Mouse (Mus musculus) heart, adult 2 months (tissue): ENCODE measurements around the gene Creb1. TPM values are rescaled to one million over a fixed set of nuclear protein-coding genes. Genes with fewer than 3 reads are reported as not detected.

ENCODE experiments used
- DNase-seq, 2 experiments: peaks; one replicate each; pipeline ENCODE4 v3.0.0; 2021
- H3K27ac ChIP-seq: fragments of 200-600 bp; 2 replicates; pipeline ENCODE4 v1.8.1; 2022
- H3K27me3 ChIP-seq: fragments of 200-500 bp; 2 replicates; pipeline ENCODE4 v1.6.1; 2012; ENCODE audit warnings: mild to moderate bottlenecking, low read length, inconsistent platforms, mixed read lengths; ENCODE audit not compliant: control insufficient read depth, insufficient read depth
- H3K36me3 ChIP-seq: fragments of 200-500 bp; 2 replicates; pipeline ENCODE4 v1.6.1; 2012; ENCODE audit warnings: low read length, inconsistent platforms; ENCODE audit not compliant: control insufficient read depth, insufficient read depth
- H3K4me1 ChIP-seq: fragments of 200-500 bp; 2 replicates; pipeline ENCODE4 v1.6.1; 2011; ENCODE audit warnings: low read length; ENCODE audit not compliant: control insufficient read depth, insufficient read depth
- H3K4me3 ChIP-seq: fragments of 200-600 bp; 2 replicates; pipeline ENCODE4 v1.8.1; 2022
- H3K79me2 ChIP-seq: fragments of 200-500 bp; replicated peaks from 2 replicates; pipeline ENCODE4 v1.6.1; 2012; ENCODE audit warnings: mild to moderate bottlenecking, inconsistent platforms, low read length, moderate library complexity, mixed read lengths; ENCODE audit not compliant: control insufficient read depth, insufficient read depth
- H3K9ac ChIP-seq: fragments of 200-500 bp; 2 replicates; pipeline ENCODE4 v1.6.1; 2012; ENCODE audit warnings: low read depth, mild to moderate bottlenecking, control low read depth, inconsistent platforms, low read length, mixed read lengths
- CTCF ChIP-seq: fragments of 200-600 bp; IDR thresholded peaks from 2 replicates; pipeline ENCODE4 v1.8.1; 2022; ENCODE audit warnings: antibody characterized with exemption, mild to moderate bottlenecking, moderate library complexity
- EP300 ChIP-seq: fragments of 200-500 bp; IDR thresholded peaks from 2 replicates; pipeline ENCODE4 v1.6.1; 2011; ENCODE audit warnings: low read depth, low read length, control low read depth; ENCODE audit not compliant: insufficient read depth
- POLR2A ChIP-seq: fragments of 200-500 bp; IDR thresholded peaks from 2 replicates; pipeline ENCODE4 v1.6.1; 2011; ENCODE audit warnings: mild to moderate bottlenecking, low read depth, low read length, control low read depth; ENCODE audit not compliant: insufficient read depth
- WGBS: fragments of 180-500 bp; shearing (Covaris S2); methylation state at CpG from one replicate; pipeline ENCODE4 v1.1.7; 2018; 5-methylcytosine and 5-hydroxymethylcytosine counted together
- intact Hi-C: fragments of 180-260 bp; cut with DNase I; formaldehyde crosslinking; loops from one replicate; pipeline ENCODE4 v1.15.1; 2025
- polyA plus RNA-seq: library from polyadenylated mRNA; depleted of rRNA; stranded (reverse); fragments of >200 nt; gene quantifications from 2 replicates; pipeline ENCODE4 v1.2.3, GENCODE M21; 2012
- total RNA-seq, 2 experiments: library from RNA; stranded (reverse); gene quantifications; 2 replicates each; pipeline ENCODE4 v1.2.3; 2021

Gene Creb1
- total and polyA plus RNA-seq, 3 experiments = 7.5 to 28.8 (median 25.2) TPM

- no peak overlapping the region for H3K9ac ChIP-seq
- no peaks in the 10 kb centered on the region for H3K79me2 ChIP-seq
These were observed 10.7 kb upstream of the Creb1 start for GRCm38 (mm10) chr1:64521734-64522133.

GRCm38 (mm10) chr1:64522637-64523036 lies 9.8 kb upstream of the Creb1 start:
- no peak for DNase-seq
- intact Hi-C loops = no loop called here
- H3K27me3 ChIP-seq = no peaks in the 10 kb centered on the region
- H3K27ac ChIP-seq = peak overlapping the region; percentile 78
- no peak overlapping the region for H3K9ac ChIP-seq
- H3K4me1 ChIP-seq = peaks cover 2% of the 10 kb centered on the region
- TF ChIP-seq CTCF (no peak), EP300 (no peak), POLR2A (no peak)
- H3K79me2 ChIP-seq = no peaks in the 10 kb centered on the region
- no peak overlapping the region for H3K4me3 ChIP-seq
- WGBS = 29% methylated on average over 6 of the region's 6 CpGs
- H3K36me3 ChIP-seq = peaks cover 3% of the 10 kb centered on the region

More at GRCm38 (mm10) chr1:64521734-64522133, 10.7 kb upstream of the Creb1 start:
- no peak overlapping the region for H3K4me3 ChIP-seq
- 65% methylated on average over 3 of the region's 3 CpGs for WGBS
- peak overlapping the region; percentile 78 for H3K27ac ChIP-seq
- H3K4me1 ChIP-seq = peaks cover 2% of the 10 kb centered on the region
- no peaks in the 10 kb centered on the region for H3K27me3 ChIP-seq
- TF ChIP-seq CTCF (no peak), EP300 (no peak), POLR2A (no peak)
- no peak for DNase-seq
- intact Hi-C loops = no loop called here
- peaks cover 3% of the 10 kb centered on the region for H3K36me3 ChIP-seq

- peaks cover 2% of the 10 kb centered on the region for H3K4me1 ChIP-seq
- H3K36me3 ChIP-seq = peaks cover 3% of the 10 kb centered on the region
- H3K27ac ChIP-seq = peak overlapping the region; percentile 60
- no peaks in the 10 kb centered on the region for H3K79me2 ChIP-seq
- intact Hi-C loops = no loop called here
- TF ChIP-seq POLR2A (no peak), CTCF (no peak)
- 50% methylated on average over 1 of the region's 1 CpGs for WGBS
- no peak for DNase-seq
- H3K4me3 ChIP-seq = no peak overlapping the region
- no peak overlapping the region for H3K9ac ChIP-seq
- no peaks in the 10 kb centered on the region for H3K27me3 ChIP-seq
These were observed 9.3 kb upstream of the Creb1 start for GRCm38 (mm10) chr1:64523117-64523516.

- peaks cover 2% of the 10 kb centered on the region for H3K4me1 ChIP-seq
- no peak overlapping the region for H3K27ac ChIP-seq
- H3K36me3 ChIP-seq = peaks cover 3% of the 10 kb centered on the region
- H3K79me2 ChIP-seq = no peaks in the 10 kb centered on the region
- intact Hi-C loops = no loop called here
- TF ChIP-seq POLR2A (no peak), CTCF (no peak)
- H3K4me3 ChIP-seq = no peak overlapping the region
- H3K9ac ChIP-seq = no peak overlapping the region
- no peak for DNase-seq
- 77% methylated on average over 2 of the region's 2 CpGs for WGBS
- no peaks in the 10 kb centered on the region for H3K27me3 ChIP-seq
These were observed 7.8 kb upstream of the Creb1 start for GRCm38 (mm10) chr1:64524661-64525060.

GRCm38 (mm10) chr1:64527626-64528025 lies 4.8 kb upstream of the Creb1 start:
- Histone ChIP-seq H3K36me3 (no peaks in the 10 kb centered on the region), H3K27ac (no peak overlapping the region), H3K9ac (no peak overlapping the region), H3K4me1 (peaks cover 2% of the 10 kb centered on the region), H3K4me3 (no peak overlapping the region), H3K79me2 (no peaks in the 10 kb centered on the region), H3K27me3 (no peaks in the 10 kb centered on the region)
- no peak for DNase-seq
- TF ChIP-seq EP300 (no peak), CTCF (no peak), POLR2A (no peak)
- intact Hi-C loops = no loop called here

GRCm38 (mm10) chr1:64529781-64530315 lies 2.6 kb upstream of the Creb1 start:
- TF ChIP-seq CTCF (no peak), EP300 (no peak), POLR2A (no peak)
- no peak for DNase-seq
- Histone ChIP-seq H3K9ac (no peak overlapping the region), H3K4me1 (peaks cover 2% of the 10 kb centered on the region), H3K27me3 (no peaks in the 10 kb centered on the region), H3K27ac (no peak overlapping the region), H3K79me2 (no peaks in the 10 kb centered on the region), H3K4me3 (no peak overlapping the region), H3K36me3 (peaks cover 8% of the 10 kb centered on the region)
- intact Hi-C loops = loop anchor here (5.0 to 10.0 kb wide), 5 partner anchors 87 to 415 kb away; partner anchors contain the start of genes Ccnyl1 and Mettl21a
- 86% methylated on average over 5 of the region's 5 CpGs for WGBS
